Mouse (Mus musculus) embryonic fibroblast, embryonic 13.5 days (primary cell): ENCODE measurements around the gene Gm12185. TPM values are rescaled to one million over a fixed set of nuclear protein-coding genes. Genes with fewer than 3 reads are reported as not detected.
"Not testable (repeated sequence)": the region's sequence is repeated elsewhere in the genome, so short reads cannot be mapped to it uniquely, and the experiment has no call there.

ENCODE experiments used
- H3K27ac ChIP-seq: 2 replicates; pipeline ENCODE4 v1.5.1; 2012; ENCODE audit warnings: low read length, control low read depth, inconsistent platforms; ENCODE audit not compliant: insufficient read depth
- H3K4me1 ChIP-seq: 2 replicates; pipeline ENCODE4 v1.6.1; 2011; ENCODE audit warnings: low read length; ENCODE audit not compliant: control insufficient read depth, insufficient read depth
- H3K4me3 ChIP-seq: 2 replicates; pipeline ENCODE4 v1.5.1; 2011; ENCODE audit warnings: mild to moderate bottlenecking, control low read depth, low read length; ENCODE audit not compliant: insufficient read depth
- CTCF ChIP-seq: IDR thresholded peaks from 2 replicates; pipeline ENCODE4 v1.5.1; 2011; ENCODE audit warnings: mild to moderate bottlenecking, control low read depth, low read length, moderate library complexity, borderline replicate concordance; ENCODE audit not compliant: insufficient read depth
- POLR2A ChIP-seq: IDR thresholded peaks from 2 replicates; pipeline ENCODE4 v1.6.1; 2011; ENCODE audit warnings: low read depth, mild to moderate bottlenecking, control low read depth, low read length, moderate library complexity
- polyA plus RNA-seq: library from polyadenylated mRNA; stranded (reverse); fragments of >200 nt; gene quantifications from 2 replicates; pipeline ENCODE4 v1.2.4, GENCODE M21; 2011; ENCODE audit warnings: low read depth; ENCODE audit not compliant: missing spikeins, insufficient read length

The Gm12185 gene
- polyA plus RNA-seq, 1 experiment: 0.25 TPM

DNA sequence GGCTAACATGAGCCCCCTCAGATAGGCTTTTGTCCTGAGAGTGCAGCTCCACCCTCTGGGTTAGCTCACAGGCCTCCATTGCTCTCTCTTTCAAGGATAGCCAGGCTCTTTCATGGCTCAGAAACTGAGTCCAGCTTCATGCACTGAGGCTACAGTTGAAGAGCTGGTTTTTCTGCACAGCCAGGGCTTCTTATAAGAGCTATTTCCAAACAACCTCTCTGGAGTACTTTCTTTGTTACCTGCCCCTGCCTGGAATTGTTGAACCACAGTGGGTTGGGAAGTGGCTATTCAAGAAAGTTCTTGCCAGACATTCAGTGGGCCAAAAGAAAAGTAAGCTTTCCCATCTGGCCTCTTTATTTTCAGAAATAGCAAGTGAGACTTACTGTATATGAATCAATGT lies 52.7 kb downstream of the Gm12185 start:
- H3K4me3 ChIP-seq, H3K27ac ChIP-seq, H3K4me1 ChIP-seq: not testable (repeated sequence)

DNA sequence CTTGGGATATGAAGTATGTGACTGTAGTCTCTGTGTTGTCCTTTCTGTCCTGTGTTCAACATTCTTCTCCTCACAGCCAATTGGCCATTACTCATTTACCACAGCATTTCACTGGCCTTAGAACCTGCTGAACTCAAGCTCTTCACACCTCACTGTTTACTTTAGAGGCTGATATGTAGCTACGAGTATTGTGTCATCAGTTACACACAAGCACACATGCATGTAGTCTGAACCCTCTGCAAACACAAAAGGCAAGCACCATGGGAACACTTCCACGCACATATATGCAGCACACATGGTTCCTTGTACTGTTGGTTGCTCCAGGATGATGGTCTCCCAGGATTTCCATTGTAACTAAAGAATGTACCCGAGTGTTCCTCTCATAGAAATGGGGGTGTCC lies 56.7 kb downstream of the Gm12185 start:
- not testable (repeated sequence) for H3K4me3 ChIP-seq, H3K4me1 ChIP-seq, H3K27ac ChIP-seq

GRCm38 (mm10) chr11:48933923-48934322 lies 58.1 kb downstream of the Gm12185 start:
- H3K4me1 ChIP-seq, H3K4me3 ChIP-seq, H3K27ac ChIP-seq: not testable (repeated sequence)

GRCm38 (mm10) chr11:48933422-48933821 lies 58.6 kb downstream of the Gm12185 start:
- not testable (repeated sequence) for H3K4me1 ChIP-seq, H3K27ac ChIP-seq, H3K4me3 ChIP-seq

DNA sequence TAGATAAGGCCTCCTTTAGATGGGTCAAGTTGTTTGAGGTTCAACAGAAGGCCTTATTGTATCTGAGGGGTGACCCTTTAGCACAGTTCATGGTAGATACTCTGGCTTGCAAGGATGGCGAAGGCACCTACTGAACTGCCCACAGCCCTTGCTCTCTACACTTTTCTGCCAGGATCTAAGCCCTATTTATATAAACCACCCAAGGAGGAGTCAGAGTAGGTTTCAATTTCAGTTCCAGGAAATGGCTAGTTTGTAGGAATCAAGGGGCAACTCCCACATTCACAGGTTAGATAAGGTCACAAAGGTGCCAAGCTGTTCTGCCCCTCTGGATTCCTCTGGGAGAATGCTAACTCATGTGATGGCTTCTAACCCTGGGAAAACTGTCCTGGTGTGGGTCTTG lies 64.0 kb downstream of the Gm12185 start:
- H3K4me1 ChIP-seq, H3K4me3 ChIP-seq, H3K27ac ChIP-seq: not testable (repeated sequence)

DNA sequence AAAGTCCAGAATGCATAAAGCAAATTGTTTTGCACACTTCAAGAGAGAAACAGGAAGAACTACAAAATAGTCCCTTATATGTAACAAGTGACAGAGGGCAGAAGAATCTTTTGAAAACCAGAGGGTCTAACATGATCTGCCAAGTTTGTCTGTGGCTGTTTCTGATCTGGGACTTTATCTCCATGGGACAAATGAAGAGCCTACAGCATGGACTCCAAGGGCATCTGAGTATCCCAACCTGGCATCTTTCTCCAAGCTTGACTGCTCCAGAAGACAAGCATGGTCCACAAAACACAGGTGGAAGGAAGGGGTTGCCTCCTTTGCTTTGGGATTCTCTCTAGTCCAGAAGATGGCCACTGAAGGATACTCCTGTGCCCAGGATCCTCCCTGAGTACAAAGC lies 65.6 kb downstream of the Gm12185 start:
- not testable (repeated sequence) for H3K4me3 ChIP-seq, H3K4me1 ChIP-seq, H3K27ac ChIP-seq

- not testable (repeated sequence) for H3K27ac ChIP-seq, H3K4me1 ChIP-seq
Measured at GRCm38 (mm10) chr11:48923818-48924217, 68.2 kb downstream of the Gm12185 start.

DNA sequence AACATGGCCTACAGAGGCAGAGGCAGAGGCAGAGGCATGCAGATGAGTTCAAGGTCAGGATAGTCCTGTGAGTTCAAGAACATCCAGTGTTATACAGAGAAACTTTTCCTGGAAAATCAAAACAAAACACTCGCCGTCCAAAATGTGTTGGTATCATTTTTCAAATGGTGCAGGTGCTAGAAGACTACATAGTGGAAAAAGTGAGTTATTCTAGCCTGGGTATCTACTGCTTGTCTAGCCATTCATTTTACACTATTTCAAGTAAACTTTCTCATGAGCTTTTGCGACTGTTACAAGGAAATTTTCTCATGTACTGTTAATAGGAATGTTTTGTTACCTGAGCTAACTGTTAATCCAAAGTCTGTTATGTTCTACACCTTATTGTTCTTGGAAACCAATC lies 73.6 kb downstream of the Gm12185 start:
- TF ChIP-seq CTCF: no peak
- TF ChIP-seq POLR2A: no peak
- Histone ChIP-seq H3K4me1 (no peaks in the 10 kb centered on the region; the same call in 1 of the 2 replicates), H3K27ac (no peak overlapping the region), H3K4me3 (no peak overlapping the region)

More at GRCm38 (mm10) chr11:48923818-48924217, 68.2 kb downstream of the Gm12185 start:
- not testable (repeated sequence) for H3K4me3 ChIP-seq

GRCm38 (mm10) chr11:48913611-48914010 lies 78.4 kb downstream of the Gm12185 start:
- TF ChIP-seq POLR2A (no peak), CTCF (no peak)
- Histone ChIP-seq H3K4me3 (no peak overlapping the region), H3K27ac (no peak overlapping the region), H3K4me1 (no peaks in the 10 kb centered on the region)

- Histone ChIP-seq H3K4me1 (no peaks in the 10 kb centered on the region), H3K27ac (no peak overlapping the region), H3K4me3 (no peak overlapping the region)
- no peak for TF ChIP-seq CTCF
- no peak for TF ChIP-seq POLR2A
Measured at GRCm38 (mm10) chr11:48908459-48908858, 83.6 kb downstream of the Gm12185 start.

GRCm38 (mm10) chr11:48902021-48902420 lies 90.0 kb downstream of the Gm12185 start, which contains the start of gene Gm5431:
Gene Gm5431 (minus strand): TSS chr11:48902214.
- H3K4me1 ChIP-seq: peaks cover 3% of the 10 kb centered on the region
- no peak for TF ChIP-seq CTCF
- TF ChIP-seq POLR2A: no peak
- H3K4me3 ChIP-seq: no peak within 1 kb of the TSS
- H3K27ac ChIP-seq: no peak within 1 kb of the TSS

GRCm38 (mm10) chr11:48901567-48901930 lies 90.5 kb downstream of the Gm12185 start:
- H3K4me3 ChIP-seq, H3K27ac ChIP-seq, H3K4me1 ChIP-seq: not testable (repeated sequence)

DNA sequence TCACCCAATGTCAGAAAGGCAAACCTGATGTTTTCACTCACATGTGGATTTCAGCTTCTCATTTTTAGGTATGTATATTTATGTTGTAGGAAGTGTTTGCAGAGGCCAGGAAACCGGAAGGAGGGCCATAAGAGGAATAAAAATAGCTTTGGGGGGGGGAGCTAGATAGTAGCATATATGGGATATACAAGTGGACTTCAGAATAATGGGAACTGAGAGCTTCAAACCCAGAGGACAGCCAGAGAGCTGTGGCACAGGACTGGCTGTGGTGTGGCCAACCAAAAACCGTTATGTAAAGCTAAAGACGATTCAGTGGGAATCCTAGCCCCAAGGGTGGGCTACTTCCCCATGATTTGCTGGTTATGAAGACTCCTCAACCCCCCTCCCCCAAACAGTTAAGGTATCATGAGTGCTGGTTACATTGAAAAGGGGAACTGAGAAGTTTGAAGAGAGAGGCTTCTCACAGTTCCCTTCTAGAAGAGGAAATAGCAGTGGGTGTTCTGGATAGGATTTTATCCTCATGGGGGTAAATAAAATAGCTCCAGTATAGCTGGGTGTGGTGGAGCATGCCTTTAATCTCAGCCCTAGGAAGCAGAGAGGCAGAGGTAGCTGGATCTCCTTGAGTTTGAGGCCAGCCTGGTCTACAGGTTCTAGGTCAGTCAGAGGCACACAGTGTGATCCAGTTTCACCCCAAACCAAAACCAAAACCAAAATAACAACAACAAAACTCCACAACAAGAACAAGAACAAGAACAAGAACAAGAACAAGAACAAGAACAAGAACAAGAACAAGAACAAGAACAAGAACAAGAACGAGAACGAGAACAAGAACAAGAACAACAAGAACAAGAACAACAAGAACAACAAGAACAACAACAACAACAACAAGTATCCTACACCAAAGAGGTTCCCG lies 91.1 kb downstream of the Gm12185 start:
- H3K27ac ChIP-seq, H3K4me3 ChIP-seq, H3K4me1 ChIP-seq: not testable (repeated sequence)
